9 mouse cellular contexts compared by ENCODE assay signal in the genomic region with DNA sequence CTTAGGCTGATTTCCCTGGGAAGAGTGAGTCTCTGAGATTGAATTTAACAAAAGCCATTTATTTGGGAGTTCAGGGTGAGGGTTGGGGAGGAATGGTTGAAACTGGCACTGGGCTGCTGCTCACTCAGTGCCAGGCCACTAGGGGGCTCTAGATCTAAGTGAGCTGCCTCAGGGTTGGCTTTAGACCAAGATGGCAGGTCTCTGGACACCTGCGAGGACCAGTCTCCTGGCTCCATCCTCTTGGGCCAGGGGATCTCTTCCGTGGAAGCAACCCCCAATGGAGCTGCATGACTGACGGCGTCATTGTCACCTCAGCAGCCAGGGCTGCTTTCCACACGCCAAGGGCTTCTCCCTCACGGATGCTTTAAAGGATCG. TPM values are rescaled to one million over a fixed set of nuclear protein-coding genes. Genes with fewer than 3 reads are reported as not detected.
DNase-seq lines count a peak whose midpoint lies in the region; ATAC-seq and TF ChIP-seq lines count a peak whose summit lies in the region.
"Had no signal": no experiment of that assay in that cellular context is flagged by ENCODE, and none has a peak within 500 bp of the region (broad histone marks: within the 10 kb centered on the region; RNA-seq: fewer than 3 reads in every experiment).

No protein-coding gene starts in this region.

- DNase-seq in forebrain, postnatal 0 days = no peak
- DNase-seq in forebrain, embryonic 10.5 days (ENCODE audit: extremely low spot score, low spot score) = no peak
- DNase-seq in brain, embryonic 14.5 days (ENCODE audit: low read depth) = no peak
- DNase-seq in neural tube, embryonic 10.5 days (ENCODE audit: extremely low spot score, low spot score) = no peak
- no peak for DNase-seq in spleen, postnatal 14 days (ENCODE audit: low spot score in 2 of 2)

- H3K27ac ChIP-seq in forebrain, postnatal 0 days (ENCODE audit: low read depth, low read length) = no peak overlapping the region
- H3K27ac ChIP-seq in forebrain, embryonic 10.5 days = no peak overlapping the region
- no peak overlapping the region for H3K27ac ChIP-seq in neural tube, embryonic 12.5 days
- H3K27ac ChIP-seq in neural tube, embryonic 15.5 days (replicated peaks) = no peak overlapping the region

- TF ChIP-seq CTCF in forebrain, postnatal 0 days (IDR thresholded peaks at IDR 0.05; ENCODE audit: low read depth) = peak; percentile 55
- peak; percentile 56; the same call in 1 of the 2 replicates for TF ChIP-seq CTCF in brain, embryonic 14.5 days (IDR thresholded peaks at IDR 0.05; ENCODE audit: borderline replicate concordance, extremely low read depth, insufficient read depth, insufficient read length)

- H3K4me3 ChIP-seq in forebrain, postnatal 0 days (ENCODE audit: low read depth, low read length) = no peak overlapping the region
- no peak overlapping the region for H3K4me3 ChIP-seq in forebrain, embryonic 10.5 days
- no peak overlapping the region for H3K4me3 ChIP-seq in neural tube, embryonic 12.5 days
- H3K4me3 ChIP-seq in neural tube, embryonic 15.5 days (replicated peaks) = no peak overlapping the region

- no peaks in the 10 kb centered on the region for H3K4me1 ChIP-seq in forebrain, postnatal 0 days (ENCODE audit: insufficient read depth)
- H3K4me1 ChIP-seq in forebrain, embryonic 10.5 days = no peaks in the 10 kb centered on the region
- H3K4me1 ChIP-seq in neural tube, embryonic 12.5 days = no peaks in the 10 kb centered on the region
- no peaks in the 10 kb centered on the region for H3K4me1 ChIP-seq in neural tube, embryonic 15.5 days

- WGBS in forebrain, postnatal 0 days = 62% methylated on average over 7 of the region's 7 CpGs
- 65% methylated on average over 7 of the region's 7 CpGs for WGBS in forebrain, embryonic 10.5 days
- 62% methylated on average over 7 of the region's 7 CpGs for WGBS in neural tube, embryonic 12.5 days
- WGBS in neural tube, embryonic 15.5 days = 67% methylated on average over 7 of the region's 7 CpGs

- no peaks in the 10 kb centered on the region for H3K36me3 ChIP-seq in forebrain, postnatal 0 days (ENCODE audit: insufficient read depth)
- H3K36me3 ChIP-seq in forebrain, embryonic 10.5 days (replicated peaks) = no peaks in the 10 kb centered on the region
- no peaks in the 10 kb centered on the region for H3K36me3 ChIP-seq in neural tube, embryonic 12.5 days
- no peaks in the 10 kb centered on the region for H3K36me3 ChIP-seq in neural tube, embryonic 15.5 days

- H3K9ac ChIP-seq in forebrain, postnatal 0 days = no peak overlapping the region
- no peak overlapping the region for H3K9ac ChIP-seq in neural tube, embryonic 12.5 days
- no peak overlapping the region for H3K9ac ChIP-seq in neural tube, embryonic 15.5 days (replicated peaks)

- H3K9me3 ChIP-seq in forebrain, postnatal 0 days (ENCODE audit: low read length) = peaks cover 69% of the 10 kb centered on the region
- peaks cover 94% of the 10 kb centered on the region for H3K9me3 ChIP-seq in forebrain, embryonic 10.5 days
- H3K9me3 ChIP-seq in neural tube, embryonic 12.5 days = peaks cover 72% of the 10 kb centered on the region
- H3K9me3 ChIP-seq in neural tube, embryonic 15.5 days (replicated peaks) = peaks cover 55% of the 10 kb centered on the region

- no peak overlapping the region for H3K4me2 ChIP-seq in forebrain, postnatal 0 days (ENCODE audit: low read depth)
- no peak overlapping the region for H3K4me2 ChIP-seq in neural tube, embryonic 12.5 days (replicated peaks)
- no peak overlapping the region for H3K4me2 ChIP-seq in neural tube, embryonic 15.5 days

- no peak for ATAC-seq in forebrain, postnatal 0 days
- 0 out of 2 replicates have a peak, but pooled peaks have one; percentile 3 for ATAC-seq in neural tube, embryonic 12.5 days (ENCODE audit: low FRiP score, low read depth)
- ATAC-seq in neural tube, embryonic 15.5 days (ENCODE audit: low FRiP score) = no peak
- ATAC-seq in megakaryocyte-erythroid progenitor cell, adult 5-6 weeks (replicated peaks; ENCODE audit: low FRiP score, low TSS enrichment, poor library complexity, severe bottlenecking) = peak; percentile 40

- TF ChIP-seq POLR2A in brain, embryonic 14.5 days (IDR thresholded peaks at IDR 0.05; ENCODE audit: borderline replicate concordance, extremely low read depth, insufficient read depth, insufficient read length, poor library complexity, severe bottlenecking) = no peak

- no peaks in the 10 kb centered on the region for H3K27me3 ChIP-seq in forebrain, postnatal 0 days (ENCODE audit: insufficient read depth, low read length)
- H3K27me3 ChIP-seq in forebrain, embryonic 10.5 days (ENCODE audit: poor library complexity, severe bottlenecking) = no peaks in the 10 kb centered on the region
- no peaks in the 10 kb centered on the region for H3K27me3 ChIP-seq in neural tube, embryonic 12.5 days (replicated peaks)
- H3K27me3 ChIP-seq in neural tube, embryonic 15.5 days (replicated peaks) = no peaks in the 10 kb centered on the region

RNA-seq across cellular contexts. Expression of a gene that starts 7.5 kb away (rescaled TPM):
- 0.38 TPM in 2 replicates for total RNA-seq in forebrain, postnatal 0 days (2014; rRNA removed)
- polyA plus RNA-seq in forebrain, postnatal 0 days (2015; fragmentation: Nextera tagmentation; extraction: Ambion mirVana) = 0.19 and 0.36 TPM in 2 replicates
- not detected in 2 replicates for polyA plus RNA-seq in forebrain, embryonic 10.5 days (2016; fragmentation: Nextera tagmentation; extraction: Ambion mirVana)
- not detected in 2 replicates for polyA plus RNA-seq in neural tube, embryonic 12.5 days (2016; fragmentation: Nextera tagmentation; extraction: Ambion mirVana)
- 0.11 and 0.14 TPM in 2 replicates for polyA plus RNA-seq in neural tube, embryonic 15.5 days (2015; fragmentation: Nextera tagmentation; extraction: Ambion mirVana)
- 0.10 TPM in 2 replicates for polyA plus RNA-seq in brain, embryonic 14.5 days (2012; rRNA removed)
- not detected in 2 replicates for total RNA-seq in megakaryocyte-erythroid progenitor cell, adult 5-6 weeks (2014; fragmentation: Nextera tagmentation)
- total RNA-seq in megakaryocyte-erythroid progenitor cell, adult 5-6 weeks (2017) = not detected in 2 replicates
- polyA plus RNA-seq: limb, embryonic 14.5 days had no signal

RNA-seq across cellular contexts. Expression of a gene that starts 7.5 kb away (rescaled TPM):
- total RNA-seq in forebrain, postnatal 0 days (2014; rRNA removed) = 77.6 and 88.0 TPM in 2 replicates
- polyA plus RNA-seq in forebrain, postnatal 0 days (2015; fragmentation: Nextera tagmentation; extraction: Ambion mirVana) = 24.5 and 40.0 TPM in 2 replicates
- 223 and 224 TPM in 2 replicates for polyA plus RNA-seq in forebrain, embryonic 10.5 days (2016; fragmentation: Nextera tagmentation; extraction: Ambion mirVana)
- polyA plus RNA-seq in neural tube, embryonic 12.5 days (2016; fragmentation: Nextera tagmentation; extraction: Ambion mirVana) = 134 and 135 TPM in 2 replicates
- 63.6 and 84.0 TPM in 2 replicates for polyA plus RNA-seq in neural tube, embryonic 15.5 days (2015; fragmentation: Nextera tagmentation; extraction: Ambion mirVana)
- polyA plus RNA-seq in brain, embryonic 14.5 days (2012; rRNA removed) = 140 and 179 TPM in 2 replicates
- total RNA-seq in megakaryocyte-erythroid progenitor cell, adult 5-6 weeks (2014; fragmentation: Nextera tagmentation) = 203 and 209 TPM in 2 replicates
- total RNA-seq in megakaryocyte-erythroid progenitor cell, adult 5-6 weeks (2017) = 173 and 190 TPM in 2 replicates

RNA-seq across cellular contexts. Expression of a gene that starts 58.1 kb away (rescaled TPM):
- total RNA-seq in forebrain, postnatal 0 days (2014; rRNA removed) = 0.23 TPM in 1 of 2 replicates, not detected in the other
- polyA plus RNA-seq in forebrain, postnatal 0 days (2015; fragmentation: Nextera tagmentation; extraction: Ambion mirVana) = 0.35 and 0.36 TPM in 2 replicates
- polyA plus RNA-seq in forebrain, embryonic 10.5 days (2016; fragmentation: Nextera tagmentation; extraction: Ambion mirVana) = 1.3 and 1.4 TPM in 2 replicates
- polyA plus RNA-seq in neural tube, embryonic 12.5 days (2016; fragmentation: Nextera tagmentation; extraction: Ambion mirVana) = 1.3 and 1.5 TPM in 2 replicates
- 0.41 and 0.69 TPM in 2 replicates for polyA plus RNA-seq in neural tube, embryonic 15.5 days (2015; fragmentation: Nextera tagmentation; extraction: Ambion mirVana)
- polyA plus RNA-seq in brain, embryonic 14.5 days (2012; rRNA removed) = 0.04 and 0.14 TPM in 2 replicates
- total RNA-seq in megakaryocyte-erythroid progenitor cell, adult 5-6 weeks (2014; fragmentation: Nextera tagmentation) = 0.25 TPM in 1 of 2 replicates, not detected in the other
- 0.05 and 1.9 TPM in 2 replicates for total RNA-seq in megakaryocyte-erythroid progenitor cell, adult 5-6 weeks (2017)

Comparison
In these comparisons a context has a peak if more than half of its experiments do, and no peak if none do; other contexts are left out.
1. ATAC-seq: peak in neural tube, embryonic 12.5 days (single experiment) and megakaryocyte-erythroid progenitor cell, adult 5-6 weeks (single experiment); none in forebrain, postnatal 0 days (single experiment) and neural tube, embryonic 15.5 days (single experiment).